Mouse (Mus musculus): ENCODE measurements around the gene Sel1l2. TPM values are rescaled to one million over a fixed set of nuclear protein-coding genes. Genes with fewer than 3 reads are reported as not detected.

Sel1l2 gene
- polyA plus RNA-seq, 1 experiment from 2014 or later: not detected

DNA sequence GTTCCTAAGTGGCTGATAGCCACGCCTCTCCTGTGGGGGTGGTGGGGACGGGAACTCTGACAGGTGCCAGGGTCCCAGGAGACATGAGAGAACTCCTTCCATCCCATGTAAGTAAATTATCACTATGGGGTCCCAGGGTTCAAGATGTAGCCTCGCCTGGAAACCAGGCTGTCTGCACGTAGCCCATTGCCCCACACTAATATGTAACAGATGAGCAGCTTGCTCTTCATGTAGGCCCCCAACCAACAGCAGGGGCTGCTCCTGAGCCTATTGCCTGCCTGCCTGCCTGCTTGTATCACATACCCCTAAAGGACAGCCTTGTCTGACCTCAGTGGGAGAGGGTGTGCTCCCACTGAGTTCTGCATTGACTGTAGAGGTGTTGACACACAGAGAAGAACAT lies 92.4 kb downstream of the Sel1l2 start:
- no peak for ATAC-seq (ENCODE audit: extremely low read depth, insufficient number of reproducible peaks, low FRiP score, low TSS enrichment)
- Histone ChIP-seq H3K36me3 (no peaks in the 10 kb centered on the region), H3K27ac (replicated peaks) (no peak overlapping the region), H3K4me2 (no peak overlapping the region), H3K9me3 (no peaks in the 10 kb centered on the region), H3K4me3 (no peak overlapping the region), H3K27me3 (replicated peaks) (no peaks in the 10 kb centered on the region), H3K4me1 (no peaks in the 10 kb centered on the region), H3K9ac (no peak overlapping the region)
- WGBS: 33% methylated on average over 4 of the region's 4 CpGs

DNA sequence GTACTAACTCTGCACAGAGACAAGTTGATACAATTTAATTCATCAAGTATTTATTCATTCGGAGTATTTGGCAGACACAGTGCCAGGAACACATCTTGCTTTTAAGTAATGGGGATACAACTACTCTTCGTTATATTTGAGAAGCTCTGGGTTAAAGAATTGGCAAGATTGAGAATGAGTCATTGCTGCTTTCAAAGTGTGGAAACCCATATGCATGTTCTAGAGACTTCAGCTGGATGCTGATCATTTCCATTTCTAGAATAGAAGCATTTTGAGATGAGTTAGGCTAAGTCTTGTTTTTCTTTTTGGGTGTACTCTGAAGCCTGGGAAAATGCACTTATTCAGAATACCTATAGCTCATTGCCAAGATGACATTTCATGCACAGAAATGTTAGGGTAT lies 95.7 kb downstream of the Sel1l2 start:
- Histone ChIP-seq H3K9me3 (no peaks in the 10 kb centered on the region), H3K4me1 (no peaks in the 10 kb centered on the region), H3K9ac (no peak overlapping the region), H3K4me2 (no peak overlapping the region), H3K27ac (replicated peaks) (no peak overlapping the region), H3K4me3 (no peak overlapping the region), H3K36me3 (no peaks in the 10 kb centered on the region), H3K27me3 (replicated peaks) (no peaks in the 10 kb centered on the region)
- WGBS: 85% methylated on average over 2 of the region's 2 CpGs
- no peak for ATAC-seq (ENCODE audit: extremely low read depth, insufficient number of reproducible peaks, low FRiP score, low TSS enrichment)

- Histone ChIP-seq H3K27ac (replicated peaks) (no peak overlapping the region), H3K9me3 (no peaks in the 10 kb centered on the region), H3K27me3 (replicated peaks) (no peaks in the 10 kb centered on the region), H3K9ac (no peak overlapping the region), H3K4me1 (no peaks in the 10 kb centered on the region), H3K4me3 (no peak overlapping the region), H3K36me3 (no peaks in the 10 kb centered on the region), H3K4me2 (no peak overlapping the region)
- no peak for ATAC-seq (ENCODE audit: extremely low read depth, insufficient number of reproducible peaks, low FRiP score, low TSS enrichment)
- WGBS: 58% methylated on average over 8 of the region's 8 CpGs
Measured at GRCm38 (mm10) chr2:140280808-140281207, 108.7 kb downstream of the Sel1l2 start.

DNA sequence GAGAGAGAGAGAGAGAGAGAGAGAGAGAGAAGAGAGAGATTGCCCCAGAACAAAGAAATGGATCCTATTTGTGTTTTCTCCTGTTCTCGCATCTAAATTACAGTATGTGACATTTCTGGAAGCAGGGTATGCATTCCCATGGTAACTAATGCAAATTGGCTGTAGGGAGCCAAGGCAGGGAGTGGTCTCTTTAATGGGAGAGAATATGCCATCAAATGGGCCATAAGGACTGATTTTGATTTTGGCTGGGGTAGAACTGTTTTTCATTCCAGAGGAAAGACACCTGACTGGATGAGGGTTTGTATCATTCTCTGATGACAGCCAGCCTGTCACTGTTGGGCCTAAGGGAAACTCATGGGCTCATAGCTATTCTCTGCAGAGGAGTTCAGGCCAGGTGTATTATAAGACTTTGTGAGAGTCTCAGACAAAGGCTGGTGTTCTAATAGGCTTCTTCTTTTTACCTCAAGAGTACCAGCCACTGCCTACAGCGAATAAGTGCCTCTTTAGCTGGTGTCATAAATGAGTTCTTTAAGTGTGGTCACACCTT lies 133.8 kb downstream of the Sel1l2 start:
- no peaks in the 10 kb centered on the region for H3K9me3 ChIP-seq
- H3K27me3 ChIP-seq (replicated peaks): no peaks in the 10 kb centered on the region
- WGBS: 79% methylated on average over 2 of the region's 2 CpGs
- no peak overlapping the region for H3K4me3 ChIP-seq
- no peak overlapping the region for H3K27ac ChIP-seq (replicated peaks)
- no peak overlapping the region for H3K4me2 ChIP-seq
- no peak overlapping the region for H3K9ac ChIP-seq
- H3K36me3 ChIP-seq: no peaks in the 10 kb centered on the region
- ATAC-seq (ENCODE audit: extremely low read depth, insufficient number of reproducible peaks, low FRiP score, low TSS enrichment): no peak
- no peaks in the 10 kb centered on the region for H3K4me1 ChIP-seq

GRCm38 (mm10) chr2:140254256-140254655 lies 135.2 kb downstream of the Sel1l2 start:
- Histone ChIP-seq H3K9me3 (no peaks in the 10 kb centered on the region), H3K27ac (replicated peaks) (no peak overlapping the region), H3K4me3 (no peak overlapping the region), H3K4me2 (no peak overlapping the region), H3K27me3 (replicated peaks) (no peaks in the 10 kb centered on the region), H3K9ac (no peak overlapping the region), H3K4me1 (no peaks in the 10 kb centered on the region), H3K36me3 (no peaks in the 10 kb centered on the region)
- ATAC-seq (ENCODE audit: extremely low read depth, insufficient number of reproducible peaks, low FRiP score, low TSS enrichment): no peak
- WGBS: 76% methylated on average over 7 of the region's 7 CpGs

- H3K27ac ChIP-seq (replicated peaks): no peak overlapping the region
- no peak overlapping the region for H3K4me2 ChIP-seq
- H3K4me3 ChIP-seq: no peak overlapping the region
- WGBS: 91% methylated on average over 5 of the region's 5 CpGs
- no peak overlapping the region for H3K9ac ChIP-seq
- no peak for ATAC-seq (ENCODE audit: extremely low read depth, insufficient number of reproducible peaks, low FRiP score, low TSS enrichment)
- H3K27me3 ChIP-seq (replicated peaks): no peaks in the 10 kb centered on the region
- H3K4me1 ChIP-seq: no peaks in the 10 kb centered on the region
- no peaks in the 10 kb centered on the region for H3K9me3 ChIP-seq
- H3K36me3 ChIP-seq: no peaks in the 10 kb centered on the region
Measured at GRCm38 (mm10) chr2:140243105-140243504, 146.4 kb downstream of the Sel1l2 start.

DNA sequence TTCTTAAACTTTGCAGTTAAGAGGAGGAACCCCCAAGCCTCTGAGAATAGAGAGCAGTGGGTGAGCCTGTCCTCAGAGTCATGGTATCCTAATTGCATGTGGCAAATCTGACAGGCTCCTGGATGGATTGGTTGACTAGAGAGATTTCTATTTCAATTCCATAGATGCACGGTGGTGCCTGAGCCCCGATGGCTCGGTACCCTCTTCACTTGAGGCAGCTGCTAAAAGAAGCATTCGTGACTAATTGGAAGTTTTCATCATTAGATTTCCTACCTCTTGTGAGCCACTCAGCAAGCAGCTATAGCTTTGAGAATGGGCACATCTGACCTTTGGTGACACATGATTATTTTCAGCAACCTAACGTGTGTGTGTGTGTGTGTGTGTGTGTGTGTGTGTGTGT lies 147.1 kb downstream of the Sel1l2 start:
- H3K36me3 ChIP-seq: no peaks in the 10 kb centered on the region
- H3K27ac ChIP-seq (replicated peaks): no peak overlapping the region
- H3K4me2 ChIP-seq: no peak overlapping the region
- no peak overlapping the region for H3K9ac ChIP-seq
- no peaks in the 10 kb centered on the region for H3K9me3 ChIP-seq
- WGBS: 62% methylated on average over 5 of the region's 5 CpGs
- H3K4me3 ChIP-seq: no peak overlapping the region
- H3K27me3 ChIP-seq (replicated peaks): no peaks in the 10 kb centered on the region
- no peak for ATAC-seq (ENCODE audit: extremely low read depth, insufficient number of reproducible peaks, low FRiP score, low TSS enrichment)
- no peaks in the 10 kb centered on the region for H3K4me1 ChIP-seq

- peak overlapping the region; percentile 19 for H3K4me2 ChIP-seq
- no peaks in the 10 kb centered on the region for H3K36me3 ChIP-seq
- H3K4me3 ChIP-seq: no peak overlapping the region
- H3K27me3 ChIP-seq (replicated peaks): no peaks in the 10 kb centered on the region
- no peak for ATAC-seq (ENCODE audit: extremely low read depth, insufficient number of reproducible peaks, low FRiP score, low TSS enrichment)
- no peak overlapping the region for H3K9ac ChIP-seq
- no peak overlapping the region for H3K27ac ChIP-seq (replicated peaks)
- H3K4me1 ChIP-seq: no peaks in the 10 kb centered on the region
- H3K9me3 ChIP-seq: peaks cover 9% of the 10 kb centered on the region; the same call in 1 of the 2 replicates
- WGBS: 42% methylated on average over 6 of the region's 6 CpGs
Measured at GRCm38 (mm10) chr2:140237245-140237644, 152.3 kb downstream of the Sel1l2 start.

DNA sequence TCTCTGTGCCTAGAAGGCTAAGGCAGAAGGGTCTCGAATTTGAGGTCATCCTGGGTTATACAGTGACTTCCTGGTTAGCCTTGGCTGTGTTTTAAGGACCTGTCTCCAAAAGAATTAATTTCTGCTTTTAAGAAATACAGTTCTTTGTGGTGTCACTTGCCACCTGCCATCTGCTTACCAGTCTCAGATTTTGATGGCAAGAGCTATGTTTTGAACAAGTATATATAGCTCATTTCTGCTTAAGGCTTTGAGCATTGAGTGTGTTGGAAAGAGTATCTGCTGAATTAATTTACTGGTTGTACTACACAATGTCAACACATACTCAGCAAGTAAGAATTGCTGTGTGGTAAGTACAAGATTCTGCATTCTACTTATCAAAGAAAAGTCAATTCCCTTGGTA lies 159.2 kb downstream of the Sel1l2 start:
- H3K36me3 ChIP-seq: no peaks in the 10 kb centered on the region
- H3K4me1 ChIP-seq: no peaks in the 10 kb centered on the region
- no peak overlapping the region for H3K9ac ChIP-seq
- 53% methylated on average over 1 of the region's 1 CpGs for WGBS
- H3K4me2 ChIP-seq: no peak overlapping the region
- no peak for ATAC-seq (ENCODE audit: extremely low read depth, insufficient number of reproducible peaks, low FRiP score, low TSS enrichment)
- H3K4me3 ChIP-seq: no peak overlapping the region
- H3K9me3 ChIP-seq: peaks cover 9% of the 10 kb centered on the region; the same call in 1 of the 2 replicates
- no peak overlapping the region for H3K27ac ChIP-seq (replicated peaks)
- H3K27me3 ChIP-seq (replicated peaks): no peaks in the 10 kb centered on the region

GRCm38 (mm10) chr2:140220325-140220724 lies 169.2 kb downstream of the Sel1l2 start:
- Histone ChIP-seq H3K4me3 (no peak overlapping the region), H3K9me3 (no peaks in the 10 kb centered on the region), H3K36me3 (no peaks in the 10 kb centered on the region), H3K4me1 (no peaks in the 10 kb centered on the region), H3K27me3 (replicated peaks) (no peaks in the 10 kb centered on the region), H3K9ac (no peak overlapping the region), H3K27ac (replicated peaks) (no peak overlapping the region), H3K4me2 (no peak overlapping the region)
- 48% methylated on average over 8 of the region's 8 CpGs for WGBS
- no peak for ATAC-seq (ENCODE audit: extremely low read depth, insufficient number of reproducible peaks, low FRiP score, low TSS enrichment)

GRCm38 (mm10) chr2:140215965-140216364 lies 173.5 kb downstream of the Sel1l2 start:
- Histone ChIP-seq H3K9ac (no peak overlapping the region), H3K4me1 (no peaks in the 10 kb centered on the region), H3K27ac (replicated peaks) (no peak overlapping the region), H3K36me3 (no peaks in the 10 kb centered on the region), H3K27me3 (replicated peaks) (no peaks in the 10 kb centered on the region), H3K9me3 (no peaks in the 10 kb centered on the region), H3K4me2 (no peak overlapping the region), H3K4me3 (no peak overlapping the region)
- ATAC-seq (ENCODE audit: extremely low read depth, insufficient number of reproducible peaks, low FRiP score, low TSS enrichment): no peak
- WGBS: 67% methylated on average over 1 of the region's 1 CpGs

DNA sequence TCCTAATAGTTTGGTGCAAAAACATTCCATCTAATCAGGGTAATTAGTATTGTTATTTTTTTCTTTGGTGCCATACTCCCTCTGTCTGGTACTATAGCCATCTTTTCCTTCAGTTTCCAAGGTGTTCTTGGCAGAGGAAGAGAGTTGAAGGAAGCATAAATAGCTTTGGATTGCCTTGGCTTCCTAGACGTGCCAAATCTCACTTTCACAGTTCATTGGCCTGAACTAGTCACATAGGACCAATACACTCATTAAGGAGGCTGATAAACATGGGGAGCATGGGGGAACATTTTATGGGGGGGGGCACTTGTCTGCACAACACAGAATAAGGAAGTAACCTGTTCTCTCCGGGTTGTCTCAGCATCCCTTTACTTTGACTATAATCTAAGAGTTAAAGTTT lies 174.1 kb downstream of the Sel1l2 start:
- Histone ChIP-seq H3K27me3 (replicated peaks) (no peaks in the 10 kb centered on the region), H3K9me3 (no peaks in the 10 kb centered on the region), H3K4me3 (no peak overlapping the region), H3K4me1 (peaks cover under 1% of the 10 kb centered on the region; the same call in 1 of the 2 replicates), H3K4me2 (no peak overlapping the region), H3K27ac (replicated peaks) (no peak overlapping the region), H3K36me3 (no peaks in the 10 kb centered on the region), H3K9ac (no peak overlapping the region)
- no peak for ATAC-seq (ENCODE audit: extremely low read depth, insufficient number of reproducible peaks, low FRiP score, low TSS enrichment)
- 62% methylated on average over 2 of the region's 2 CpGs for WGBS
